Mouse (Mus musculus): ENCODE results near the gene Arl14ep. TPM values are rescaled to one million over a fixed set of nuclear protein-coding genes. Genes with fewer than 3 reads are reported as not detected.

The Arl14ep gene
- polyA plus RNA-seq, 1 experiment from 2014 or later = 14.4 TPM

DNA sequence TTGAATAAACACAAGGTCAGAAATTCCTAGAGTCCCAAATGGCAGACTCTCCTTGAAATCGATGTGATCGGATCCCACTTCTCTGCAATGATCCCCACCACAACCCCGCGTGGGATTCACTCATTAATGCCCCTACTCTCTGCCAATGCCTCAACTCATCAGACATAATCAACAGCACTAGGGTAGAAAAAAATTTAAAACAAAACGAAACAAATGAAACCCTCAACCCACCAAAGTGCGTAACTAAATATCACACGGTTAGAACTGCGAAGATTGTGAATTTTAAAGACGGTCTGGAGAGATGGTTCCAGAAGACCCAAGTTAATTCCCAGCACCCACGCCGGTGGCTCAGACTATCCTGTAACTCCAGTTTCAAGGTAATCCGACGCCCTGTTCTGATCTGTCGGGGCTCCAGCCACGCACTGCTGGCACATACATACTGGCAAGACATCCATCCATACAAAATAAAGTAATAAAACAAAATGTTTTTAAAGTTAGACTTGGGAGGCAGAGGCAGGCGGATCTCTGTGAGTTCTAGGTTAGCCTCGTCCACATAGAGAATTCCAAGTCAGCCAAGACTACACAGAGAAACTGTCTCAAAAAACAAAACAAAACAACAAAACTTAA, 779 bp downstream of the Arl14ep start:
- peak overlapping the region; percentile 95 for H3K9ac ChIP-seq (ENCODE audit: low read length)
- no peaks in the 10 kb centered on the region for H3K27me3 ChIP-seq (ENCODE audit: control insufficient read depth, insufficient read depth, low read length)
- no peak overlapping the region for H3K27ac ChIP-seq (replicated peaks)
- no peaks in the 10 kb centered on the region for H3K9me3 ChIP-seq (ENCODE audit: control insufficient read depth, low read length)
- H3K4me1 ChIP-seq (replicated peaks; ENCODE audit: control insufficient read depth, insufficient read depth) = no peaks in the 10 kb centered on the region
- no peaks in the 10 kb centered on the region for H3K36me3 ChIP-seq (ENCODE audit: control insufficient read depth, insufficient read depth, low read length)
- peak overlapping the region; percentile 64 for H3K4me2 ChIP-seq (replicated peaks; ENCODE audit: low read depth)
- no peak for DNase-seq (ENCODE audit: low spot score)
- TF ChIP-seq EP300 (optimal IDR thresholded peaks at IDR 0.05) (no peak), CTCF (IDR thresholded peaks at IDR 0.05; ENCODE audit: low read depth) (no peak)
- 66% methylated on average over 17 of the region's 17 CpGs for WGBS
- ATAC-seq (ENCODE audit: low FRiP score, low TSS enrichment) = no peak
- peak overlapping the region; percentile 76 for H3K4me3 ChIP-seq (ENCODE audit: low read depth, low read length)

DNA sequence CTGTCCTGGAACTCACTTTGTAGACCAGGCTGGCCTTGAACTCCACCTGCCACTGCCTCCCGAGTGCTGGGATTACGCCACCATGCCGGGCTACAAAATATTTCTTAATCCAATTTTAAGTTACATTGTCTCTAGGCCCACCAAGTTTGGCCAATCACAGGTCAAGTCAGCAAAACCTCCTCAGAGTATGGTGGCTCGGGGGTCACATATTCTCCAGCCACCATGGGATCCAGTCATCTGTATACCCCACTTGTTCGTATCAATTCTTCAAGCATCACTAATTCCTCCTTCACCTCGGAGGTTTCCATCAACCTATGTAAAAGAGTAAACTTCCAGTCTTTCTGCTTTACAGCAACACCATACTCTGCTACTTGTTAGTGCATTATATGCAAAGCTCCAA, 1.4 kb downstream of the Arl14ep start:
- TF ChIP-seq CTCF (IDR thresholded peaks at IDR 0.05; ENCODE audit: low read depth) = no peak
- no peak for TF ChIP-seq EP300 (optimal IDR thresholded peaks at IDR 0.05)
- no peaks in the 10 kb centered on the region for H3K4me1 ChIP-seq (replicated peaks; ENCODE audit: control insufficient read depth, insufficient read depth)
- no peak overlapping the region for H3K4me3 ChIP-seq (ENCODE audit: low read depth, low read length)
- no peaks in the 10 kb centered on the region for H3K27me3 ChIP-seq (ENCODE audit: control insufficient read depth, insufficient read depth, low read length)
- 0 out of 2 replicates have a peak, but pooled peaks cover 2% of the 10 kb centered on the region for H3K36me3 ChIP-seq (ENCODE audit: control insufficient read depth, insufficient read depth, low read length)
- no peak overlapping the region for H3K27ac ChIP-seq (replicated peaks)
- 93% methylated on average over 6 of the region's 6 CpGs for WGBS
- H3K9ac ChIP-seq (ENCODE audit: low read length) = no peak overlapping the region
- DNase-seq (ENCODE audit: low spot score) = no peak
- no peaks in the 10 kb centered on the region for H3K9me3 ChIP-seq (ENCODE audit: control insufficient read depth, low read length)
- no peak overlapping the region for H3K4me2 ChIP-seq (replicated peaks; ENCODE audit: low read depth)
- no peak for ATAC-seq (ENCODE audit: low FRiP score, low TSS enrichment)

DNA sequence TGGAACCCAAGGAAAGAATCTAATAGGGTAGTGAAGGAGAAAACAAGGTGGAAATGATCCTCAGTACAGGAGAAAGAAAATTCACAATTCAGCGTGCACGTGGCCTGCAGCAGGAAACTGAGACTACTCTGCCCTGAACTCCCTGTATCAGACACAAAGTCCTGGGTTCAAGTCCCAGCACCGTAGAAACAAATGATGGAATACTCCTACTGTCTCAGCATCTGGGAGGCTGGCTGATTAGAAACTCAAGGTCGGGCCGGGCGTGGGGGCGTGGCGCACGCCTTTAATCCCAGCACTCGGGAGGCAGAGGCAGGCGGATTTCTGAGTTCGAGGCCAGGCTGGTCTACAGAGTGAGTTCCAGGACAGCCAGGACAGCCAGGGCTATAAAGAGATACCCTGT, 3.3 kb downstream of the Arl14ep start:
- WGBS = 95% methylated on average over 12 of the region's 12 CpGs
- no peaks in the 10 kb centered on the region for H3K9me3 ChIP-seq (ENCODE audit: control insufficient read depth, low read length)
- no peak overlapping the region for H3K4me3 ChIP-seq (ENCODE audit: low read depth, low read length)
- no peaks in the 10 kb centered on the region for H3K27me3 ChIP-seq (ENCODE audit: control insufficient read depth, insufficient read depth, low read length)
- H3K27ac ChIP-seq (replicated peaks) = no peak overlapping the region
- no peak for ATAC-seq (ENCODE audit: low FRiP score, low TSS enrichment)
- no peak for DNase-seq (ENCODE audit: low spot score)
- no peak overlapping the region for H3K4me2 ChIP-seq (replicated peaks; ENCODE audit: low read depth)
- H3K36me3 ChIP-seq (ENCODE audit: control insufficient read depth, insufficient read depth, low read length) = 0 out of 2 replicates have a peak, but pooled peaks cover 2% of the 10 kb centered on the region
- no peak overlapping the region for H3K9ac ChIP-seq (ENCODE audit: low read length)
- TF ChIP-seq CTCF (IDR thresholded peaks at IDR 0.05; ENCODE audit: low read depth) = no peak
- TF ChIP-seq EP300 (optimal IDR thresholded peaks at IDR 0.05) = no peak
- H3K4me1 ChIP-seq (replicated peaks; ENCODE audit: control insufficient read depth, insufficient read depth) = no peaks in the 10 kb centered on the region

DNA sequence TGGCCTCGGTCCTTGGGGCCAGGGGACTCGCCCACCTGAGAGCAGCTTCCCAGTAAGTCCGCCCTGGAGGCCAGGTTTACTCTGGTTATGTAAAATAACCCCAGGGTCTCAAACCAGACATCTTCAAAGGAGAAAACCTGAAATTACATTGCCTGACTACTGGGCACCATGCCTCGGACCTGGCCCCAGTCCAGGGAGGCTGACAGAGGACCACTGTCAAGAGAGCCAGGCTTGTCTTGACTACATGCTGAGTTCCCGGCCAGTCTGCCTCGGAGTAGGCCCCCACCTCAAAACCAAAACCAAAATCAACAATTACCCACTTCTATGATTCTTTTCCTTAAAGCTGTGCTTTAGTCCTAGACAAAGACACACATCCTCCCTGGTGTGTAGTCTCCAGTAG, 5.9 kb downstream of the Arl14ep start:
- H3K4me3 ChIP-seq (ENCODE audit: low read depth, low read length) = no peak overlapping the region
- DNase-seq (ENCODE audit: low spot score) = no peak
- WGBS = 79% methylated on average over 6 of the region's 6 CpGs
- no peaks in the 10 kb centered on the region for H3K9me3 ChIP-seq (ENCODE audit: control insufficient read depth, low read length)
- TF ChIP-seq EP300 (optimal IDR thresholded peaks at IDR 0.05) = no peak
- TF ChIP-seq CTCF (IDR thresholded peaks at IDR 0.05; ENCODE audit: low read depth) = no peak
- H3K36me3 ChIP-seq (ENCODE audit: control insufficient read depth, insufficient read depth, low read length) = peaks cover 14% of the 10 kb centered on the region
- no peaks in the 10 kb centered on the region for H3K27me3 ChIP-seq (ENCODE audit: control insufficient read depth, insufficient read depth, low read length)
- H3K27ac ChIP-seq (replicated peaks) = no peak overlapping the region
- no peak for ATAC-seq (ENCODE audit: low FRiP score, low TSS enrichment)
- H3K4me2 ChIP-seq (replicated peaks; ENCODE audit: low read depth) = no peak overlapping the region
- no peak overlapping the region for H3K9ac ChIP-seq (ENCODE audit: low read length)
- H3K4me1 ChIP-seq (replicated peaks; ENCODE audit: control insufficient read depth, insufficient read depth) = no peaks in the 10 kb centered on the region

DNA sequence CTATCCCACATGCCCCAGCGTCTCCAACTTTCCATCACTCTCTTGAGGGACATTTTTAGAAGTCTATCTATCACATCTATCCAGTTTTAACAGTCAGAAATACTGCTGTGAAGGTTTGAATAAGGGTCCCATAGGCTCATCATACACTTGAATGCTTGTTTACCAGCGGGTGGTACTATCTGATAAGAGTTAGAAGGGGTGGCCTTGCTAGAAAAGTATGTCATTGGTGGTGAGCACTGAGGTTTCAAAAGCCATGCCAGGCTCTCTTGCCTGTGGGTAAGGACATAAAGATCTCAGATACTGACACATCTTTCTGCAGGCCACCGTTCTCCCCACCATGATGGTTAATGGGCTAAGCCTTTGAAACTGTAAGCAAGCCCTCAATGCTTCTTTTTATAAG, 10.7 kb downstream of the Arl14ep start:
- ATAC-seq (ENCODE audit: low FRiP score, low TSS enrichment) (no peak), DNase-seq (ENCODE audit: low spot score) (no peak)
- Histone ChIP-seq H3K9me3 (ENCODE audit: control insufficient read depth, low read length) (no peaks in the 10 kb centered on the region), H3K36me3 (ENCODE audit: control insufficient read depth, insufficient read depth, low read length) (peaks cover 15% of the 10 kb centered on the region), H3K27me3 (ENCODE audit: control insufficient read depth, insufficient read depth, low read length) (no peaks in the 10 kb centered on the region), H3K4me1 (replicated peaks; ENCODE audit: control insufficient read depth, insufficient read depth) (no peaks in the 10 kb centered on the region), H3K27ac (replicated peaks) (no peak overlapping the region), H3K9ac (ENCODE audit: low read length) (no peak overlapping the region), H3K4me3 (ENCODE audit: low read depth, low read length) (no peak overlapping the region), H3K4me2 (replicated peaks; ENCODE audit: low read depth) (no peak overlapping the region)
- WGBS = 90% methylated on average over 3 of the region's 3 CpGs
- no peak for TF ChIP-seq CTCF (IDR thresholded peaks at IDR 0.05; ENCODE audit: low read depth)
- TF ChIP-seq EP300 (optimal IDR thresholded peaks at IDR 0.05) = no peak

DNA sequence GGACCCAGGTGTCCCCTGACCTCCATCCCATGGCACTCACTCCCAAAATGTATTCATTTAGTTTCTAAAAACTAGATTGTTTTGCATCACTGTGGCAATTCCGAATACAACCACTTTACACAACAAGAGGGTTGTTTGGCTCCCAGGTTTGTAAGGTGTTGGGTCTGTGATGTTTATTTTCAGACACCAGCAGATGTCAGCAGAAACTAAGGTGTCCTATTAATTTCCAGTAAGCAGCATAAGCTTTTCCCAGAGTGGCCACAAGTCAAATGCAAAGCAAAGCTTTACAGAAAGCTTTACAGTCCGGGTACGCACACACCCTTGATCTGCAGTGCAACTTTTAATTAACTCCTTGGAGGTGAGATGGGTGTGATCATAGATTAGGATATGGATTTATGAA, 12.6 kb downstream of the Arl14ep start:
- H3K4me1 ChIP-seq (replicated peaks; ENCODE audit: control insufficient read depth, insufficient read depth) = no peaks in the 10 kb centered on the region
- TF ChIP-seq CTCF (IDR thresholded peaks at IDR 0.05; ENCODE audit: low read depth) = no peak; the same call in 1 of the 2 replicates
- no peak for TF ChIP-seq EP300 (optimal IDR thresholded peaks at IDR 0.05)
- 77% methylated on average over 3 of the region's 3 CpGs for WGBS
- H3K36me3 ChIP-seq (ENCODE audit: control insufficient read depth, insufficient read depth, low read length) = peaks cover 13% of the 10 kb centered on the region
- H3K9me3 ChIP-seq (ENCODE audit: control insufficient read depth, low read length) = no peaks in the 10 kb centered on the region
- H3K9ac ChIP-seq (ENCODE audit: low read length) = no peak overlapping the region
- ATAC-seq (ENCODE audit: low FRiP score, low TSS enrichment) (no peak), DNase-seq (ENCODE audit: low spot score) (no peak)
- H3K4me2 ChIP-seq (replicated peaks; ENCODE audit: low read depth) = no peak overlapping the region
- H3K27me3 ChIP-seq (ENCODE audit: control insufficient read depth, insufficient read depth, low read length) = no peaks in the 10 kb centered on the region
- H3K27ac ChIP-seq (replicated peaks) = no peak overlapping the region
- no peak overlapping the region for H3K4me3 ChIP-seq (ENCODE audit: low read depth, low read length)

All from stomach, postnatal 0 days (tissue).